Mouse (Mus musculus): ENCODE data around the gene Lrsam1. TPM values are rescaled to one million over a fixed set of nuclear protein-coding genes. Genes with fewer than 3 reads are reported as not detected.

The Lrsam1 gene
- polyA plus RNA-seq, 1 experiment from 2014 or later, result 24.7 TPM

DNA sequence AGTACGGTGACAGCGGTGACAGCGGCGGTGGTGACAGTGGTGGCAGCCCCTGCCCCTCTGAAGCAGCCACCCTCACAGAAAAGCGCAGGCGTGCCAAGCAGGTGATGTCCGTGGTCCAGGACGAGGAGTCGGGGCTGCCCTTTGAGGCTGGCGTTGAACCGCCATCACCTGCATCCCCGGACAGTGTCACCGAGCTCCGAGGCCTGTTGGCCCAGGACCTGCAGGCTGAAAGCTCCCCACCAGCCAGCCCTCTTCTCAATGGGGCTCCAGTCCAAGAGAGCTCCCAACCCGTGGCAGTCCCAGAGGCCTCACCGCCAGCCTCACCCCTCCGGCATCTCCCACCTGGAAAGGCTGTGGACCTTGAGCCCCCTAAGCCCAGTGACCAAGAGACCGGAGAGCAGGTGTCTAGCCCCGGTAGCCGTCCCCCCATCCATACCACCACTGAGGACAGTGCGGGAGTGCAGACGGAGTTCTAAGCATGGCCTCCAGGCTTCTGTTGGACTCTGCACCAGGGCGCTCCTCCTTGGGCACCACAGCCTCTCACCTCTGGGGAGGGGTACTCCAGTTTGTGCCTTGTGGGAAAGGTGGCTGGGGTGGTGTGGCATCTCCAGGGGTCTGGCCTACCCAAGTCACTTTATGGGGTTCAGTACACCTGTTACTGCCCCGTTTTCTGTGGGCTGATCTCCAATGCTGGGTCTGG, 37.7 kb downstream of the Lrsam1 start:
- H3K27me3 ChIP-seq (ENCODE audit: control insufficient read depth, insufficient read depth, low read depth, low read length), result no peaks in the 10 kb centered on the region
- no peaks in the 10 kb centered on the region for H3K9me3 ChIP-seq (replicated peaks; ENCODE audit: control insufficient read depth, low read length, poor library complexity, severe bottlenecking)
- no peak overlapping the region for H3K9ac ChIP-seq (ENCODE audit: low read depth, low read length)
- no peaks in the 10 kb centered on the region for H3K4me1 ChIP-seq (ENCODE audit: control insufficient read depth, insufficient read depth, low read length)
- H3K27ac ChIP-seq (ENCODE audit: low read length), result no peak overlapping the region
- H3K4me3 ChIP-seq (ENCODE audit: low read depth, low read length), result no peak overlapping the region
- no peak for ATAC-seq
- 93% methylated on average over 23 of the region's 24 CpGs for WGBS
- H3K4me2 ChIP-seq (ENCODE audit: low read length), result no peak overlapping the region
- peaks cover 37% of the 10 kb centered on the region for H3K36me3 ChIP-seq (ENCODE audit: control insufficient read depth, insufficient read depth, low read length)

DNA sequence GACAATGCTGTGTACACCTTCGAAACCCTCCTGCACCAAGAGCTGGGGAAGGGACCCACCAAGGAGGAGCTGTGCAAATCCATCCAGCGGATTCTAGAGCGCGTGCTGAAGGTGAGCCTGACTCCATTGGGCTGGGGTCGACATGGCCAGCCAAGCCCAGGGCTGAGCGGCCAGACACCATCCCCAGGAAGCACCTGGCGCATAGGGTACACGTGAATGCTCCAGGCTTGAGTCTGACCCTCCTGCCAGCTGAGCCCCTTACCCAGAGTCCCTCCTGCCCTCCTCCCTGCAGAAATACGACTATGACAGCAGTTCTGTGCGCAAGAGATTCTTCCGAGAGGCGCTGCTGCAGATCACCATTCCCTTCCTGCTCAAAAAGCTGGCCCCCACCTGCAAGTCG, 38.9 kb downstream of the Lrsam1 start:
- Histone ChIP-seq H3K4me3 (ENCODE audit: low read depth, low read length) (no peak overlapping the region), H3K9ac (ENCODE audit: low read depth, low read length) (no peak overlapping the region), H3K27me3 (ENCODE audit: control insufficient read depth, insufficient read depth, low read depth, low read length) (no peaks in the 10 kb centered on the region), H3K4me2 (ENCODE audit: low read length) (no peak overlapping the region), H3K9me3 (replicated peaks; ENCODE audit: control insufficient read depth, low read length, poor library complexity, severe bottlenecking) (no peaks in the 10 kb centered on the region), H3K27ac (ENCODE audit: low read length) (no peak overlapping the region), H3K36me3 (ENCODE audit: control insufficient read depth, insufficient read depth, low read length) (peaks cover 41% of the 10 kb centered on the region), H3K4me1 (ENCODE audit: control insufficient read depth, insufficient read depth, low read length) (no peaks in the 10 kb centered on the region)
- ATAC-seq, result no peak
- WGBS, result 90% methylated on average over 13 of the region's 13 CpGs

DNA sequence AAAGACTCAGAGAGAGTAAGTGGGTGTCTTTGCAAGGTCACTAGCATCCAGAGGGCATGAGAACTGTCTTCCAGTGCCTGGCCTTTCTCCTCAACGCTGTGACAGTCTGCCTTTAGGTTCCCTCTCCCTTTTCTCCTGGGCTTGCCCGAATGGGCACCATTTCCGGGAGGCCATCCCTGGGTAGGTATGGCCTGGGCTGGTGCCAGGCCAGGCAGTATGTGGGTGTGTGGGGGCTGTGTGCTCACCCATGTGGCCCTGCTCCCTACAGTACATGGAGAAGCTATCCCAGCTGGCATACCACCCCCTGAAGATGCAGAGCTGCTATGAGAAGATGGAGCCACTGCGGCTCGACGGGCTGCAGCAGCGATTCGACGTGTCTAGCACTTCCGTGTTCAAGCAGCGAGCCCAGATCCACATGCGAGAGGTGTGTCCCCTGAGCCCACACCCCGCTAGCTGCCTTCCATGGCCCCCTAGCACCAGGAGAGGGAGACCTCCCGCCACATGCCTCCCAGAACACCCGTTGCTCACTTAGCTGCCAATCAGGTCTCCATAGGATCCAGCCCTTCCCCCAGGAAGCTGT, 39.5 kb downstream of the Lrsam1 start:
- no peak for ATAC-seq
- Histone ChIP-seq H3K4me2 (ENCODE audit: low read length) (no peak overlapping the region), H3K27ac (ENCODE audit: low read length) (no peak overlapping the region), H3K36me3 (ENCODE audit: control insufficient read depth, insufficient read depth, low read length) (peaks cover 43% of the 10 kb centered on the region), H3K9ac (ENCODE audit: low read depth, low read length) (no peak overlapping the region), H3K4me3 (ENCODE audit: low read depth, low read length) (no peak overlapping the region), H3K9me3 (replicated peaks; ENCODE audit: control insufficient read depth, low read length, poor library complexity, severe bottlenecking) (no peaks in the 10 kb centered on the region), H3K27me3 (ENCODE audit: control insufficient read depth, insufficient read depth, low read depth, low read length) (no peaks in the 10 kb centered on the region), H3K4me1 (ENCODE audit: control insufficient read depth, insufficient read depth, low read length) (no peaks in the 10 kb centered on the region)
- 90% methylated on average over 15 of the region's 15 CpGs for WGBS

DNA sequence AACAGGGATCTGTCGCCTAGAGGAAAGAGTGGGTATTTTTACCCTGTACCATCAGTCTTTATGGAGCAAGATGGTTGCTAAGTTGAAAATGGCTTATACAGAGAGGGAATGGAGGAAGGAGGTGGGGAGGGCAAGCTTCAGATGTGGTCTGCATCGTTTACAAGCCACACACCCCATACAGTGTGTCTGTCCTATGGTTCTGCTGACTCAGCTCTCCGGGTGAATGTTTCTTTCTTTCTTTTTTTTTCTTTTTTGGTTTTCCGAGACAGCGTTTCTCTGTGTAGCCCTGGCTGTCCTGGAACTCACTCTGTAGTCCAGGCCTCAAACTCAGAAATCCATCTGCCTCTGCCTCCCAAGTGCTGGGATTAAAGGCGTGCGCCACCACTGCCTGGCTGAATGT, 40.2 kb downstream of the Lrsam1 start:
- Histone ChIP-seq H3K4me2 (ENCODE audit: low read length) (no peak overlapping the region), H3K27ac (ENCODE audit: low read length) (no peak overlapping the region), H3K36me3 (ENCODE audit: control insufficient read depth, insufficient read depth, low read length) (peaks cover 44% of the 10 kb centered on the region), H3K9ac (ENCODE audit: low read depth, low read length) (no peak overlapping the region), H3K27me3 (ENCODE audit: control insufficient read depth, insufficient read depth, low read depth, low read length) (no peaks in the 10 kb centered on the region), H3K9me3 (replicated peaks; ENCODE audit: control insufficient read depth, low read length, poor library complexity, severe bottlenecking) (no peaks in the 10 kb centered on the region), H3K4me3 (ENCODE audit: low read depth, low read length) (no peak overlapping the region), H3K4me1 (ENCODE audit: control insufficient read depth, insufficient read depth, low read length) (no peaks in the 10 kb centered on the region)
- 72% methylated on average over 7 of the region's 7 CpGs for WGBS
- no peak for ATAC-seq

DNA sequence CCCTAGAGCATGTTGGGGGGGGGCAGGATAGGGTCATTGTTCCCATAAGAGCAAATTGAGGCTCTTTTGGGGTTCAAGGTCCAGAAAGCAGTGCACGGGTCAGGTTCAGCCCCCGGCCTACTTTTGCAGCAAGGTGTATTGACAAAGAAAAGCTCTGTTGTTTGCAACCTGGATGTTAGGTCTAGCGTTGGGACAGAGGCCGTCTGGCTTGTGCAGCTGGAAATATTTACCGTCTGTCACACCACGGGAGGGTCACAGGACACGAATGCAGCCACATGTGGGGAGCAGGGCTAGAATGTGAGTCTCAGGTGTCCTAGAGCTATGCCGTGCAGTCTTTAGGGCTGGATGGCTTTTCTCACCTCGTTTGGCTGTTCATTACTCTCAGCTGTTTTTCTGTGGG, 43.0 kb downstream of the Lrsam1 start:
- H3K27ac ChIP-seq (ENCODE audit: low read length), result no peak overlapping the region
- H3K9ac ChIP-seq (ENCODE audit: low read depth, low read length), result no peak overlapping the region
- H3K27me3 ChIP-seq (ENCODE audit: control insufficient read depth, insufficient read depth, low read depth, low read length), result no peaks in the 10 kb centered on the region
- no peaks in the 10 kb centered on the region for H3K4me1 ChIP-seq (ENCODE audit: control insufficient read depth, insufficient read depth, low read length)
- H3K4me2 ChIP-seq (ENCODE audit: low read length), result no peak overlapping the region
- peaks cover 42% of the 10 kb centered on the region for H3K36me3 ChIP-seq (ENCODE audit: control insufficient read depth, insufficient read depth, low read length)
- ATAC-seq, result no peak
- H3K4me3 ChIP-seq (ENCODE audit: low read depth, low read length), result no peak overlapping the region
- H3K9me3 ChIP-seq (replicated peaks; ENCODE audit: control insufficient read depth, low read length, poor library complexity, severe bottlenecking), result no peaks in the 10 kb centered on the region
- 84% methylated on average over 9 of the region's 9 CpGs for WGBS

DNA sequence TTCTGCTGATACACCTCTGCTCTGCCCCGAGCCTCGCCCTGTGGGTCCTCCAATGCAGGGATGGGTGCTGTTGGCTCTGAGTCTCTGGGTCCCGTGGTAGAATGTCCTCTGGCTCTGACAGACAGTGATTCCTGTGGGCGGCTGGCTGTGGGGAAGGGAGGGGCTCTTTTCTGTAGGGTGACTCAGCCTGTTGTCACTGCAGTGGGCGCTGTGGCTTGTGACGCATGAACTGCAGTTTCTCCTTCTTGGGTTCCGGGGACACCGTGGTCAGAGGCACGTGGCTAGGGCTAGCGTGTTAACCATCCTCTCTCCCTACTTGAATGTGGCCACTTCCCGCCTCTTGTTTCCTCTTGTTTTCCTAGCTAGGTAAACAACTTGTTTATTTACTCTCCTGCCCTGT, 43.9 kb downstream of the Lrsam1 start:
- no peaks in the 10 kb centered on the region for H3K27me3 ChIP-seq (ENCODE audit: control insufficient read depth, insufficient read depth, low read depth, low read length)
- no peak overlapping the region for H3K27ac ChIP-seq (ENCODE audit: low read length)
- no peaks in the 10 kb centered on the region for H3K4me1 ChIP-seq (ENCODE audit: control insufficient read depth, insufficient read depth, low read length)
- 85% methylated on average over 11 of the region's 11 CpGs for WGBS
- no peak overlapping the region for H3K9ac ChIP-seq (ENCODE audit: low read depth, low read length)
- H3K9me3 ChIP-seq (replicated peaks; ENCODE audit: control insufficient read depth, low read length, poor library complexity, severe bottlenecking), result no peaks in the 10 kb centered on the region
- H3K36me3 ChIP-seq (ENCODE audit: control insufficient read depth, insufficient read depth, low read length), result peaks cover 35% of the 10 kb centered on the region
- no peak overlapping the region for H3K4me2 ChIP-seq (ENCODE audit: low read length)
- H3K4me3 ChIP-seq (ENCODE audit: low read depth, low read length), result no peak overlapping the region
- ATAC-seq, result no peak

DNA sequence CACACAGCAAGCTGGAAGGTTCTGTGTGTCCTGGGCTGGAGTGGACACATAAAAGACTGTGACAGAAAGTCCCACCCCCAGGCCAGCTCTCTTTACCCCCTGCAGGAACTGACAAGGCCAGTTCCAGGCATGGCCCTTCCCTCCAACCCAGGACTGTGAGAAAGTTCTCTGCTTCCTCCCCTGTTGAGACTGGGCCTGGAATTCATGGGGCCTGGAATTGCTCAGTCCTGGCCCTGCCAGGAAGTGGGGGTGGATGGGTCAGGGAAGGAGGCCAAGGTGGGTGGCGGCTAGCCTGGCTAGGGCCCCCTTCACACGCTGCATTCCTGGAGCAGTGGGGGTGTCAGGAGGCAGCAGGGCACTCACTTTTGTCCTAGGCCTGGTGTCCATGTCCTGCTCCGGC, 46.5 kb downstream of the Lrsam1 start:
- no peak overlapping the region for H3K27ac ChIP-seq (ENCODE audit: low read length)
- peak; percentile 33; the same call in 1 of the 2 replicates for ATAC-seq
- no peaks in the 10 kb centered on the region for H3K27me3 ChIP-seq (ENCODE audit: control insufficient read depth, insufficient read depth, low read depth, low read length)
- H3K4me3 ChIP-seq (ENCODE audit: low read depth, low read length), result no peak overlapping the region
- peaks cover 31% of the 10 kb centered on the region for H3K36me3 ChIP-seq (ENCODE audit: control insufficient read depth, insufficient read depth, low read length)
- 48% methylated on average over 3 of the region's 3 CpGs for WGBS
- no peak overlapping the region for H3K9ac ChIP-seq (ENCODE audit: low read depth, low read length)
- H3K4me2 ChIP-seq (ENCODE audit: low read length), result no peak overlapping the region
- H3K9me3 ChIP-seq (replicated peaks; ENCODE audit: control insufficient read depth, low read length, poor library complexity, severe bottlenecking), result no peaks in the 10 kb centered on the region
- H3K4me1 ChIP-seq (ENCODE audit: control insufficient read depth, insufficient read depth, low read length), result no peaks in the 10 kb centered on the region

DNA sequence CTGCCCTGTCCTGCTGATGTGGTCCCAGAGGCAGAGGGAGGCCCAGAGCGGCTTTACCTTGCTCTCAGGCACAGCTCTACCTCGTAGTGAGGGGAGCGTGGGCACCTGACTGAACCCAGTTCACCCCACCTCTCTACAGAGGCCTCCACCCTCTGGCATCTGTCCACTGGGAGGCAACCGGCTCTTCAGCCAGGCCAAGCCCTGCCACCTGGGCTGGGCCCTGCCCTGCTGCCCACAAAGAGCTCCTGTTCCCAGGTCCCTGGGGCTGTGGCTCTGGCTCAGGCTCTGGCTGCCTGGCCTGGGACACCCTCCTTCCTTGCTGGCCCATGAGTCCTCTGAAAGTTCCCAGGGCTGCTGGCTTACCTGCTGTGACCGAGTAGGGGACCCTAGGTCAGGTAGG, 47.1 kb downstream of the Lrsam1 start:
- Histone ChIP-seq H3K9ac (ENCODE audit: low read depth, low read length) (no peak overlapping the region), H3K4me1 (ENCODE audit: control insufficient read depth, insufficient read depth, low read length) (no peaks in the 10 kb centered on the region), H3K9me3 (replicated peaks; ENCODE audit: control insufficient read depth, low read length, poor library complexity, severe bottlenecking) (no peaks in the 10 kb centered on the region), H3K4me2 (ENCODE audit: low read length) (no peak overlapping the region), H3K4me3 (ENCODE audit: low read depth, low read length) (no peak overlapping the region), H3K36me3 (ENCODE audit: control insufficient read depth, insufficient read depth, low read length) (peaks cover 26% of the 10 kb centered on the region), H3K27ac (ENCODE audit: low read length) (0 out of 2 replicates have a peak overlapping the region, but pooled peaks have one; percentile 36), H3K27me3 (ENCODE audit: control insufficient read depth, insufficient read depth, low read depth, low read length) (no peaks in the 10 kb centered on the region)
- 0 out of 2 replicates have a peak, but pooled peaks have one; percentile 4 for ATAC-seq
- 83% methylated on average over 5 of the region's 5 CpGs for WGBS

DNA sequence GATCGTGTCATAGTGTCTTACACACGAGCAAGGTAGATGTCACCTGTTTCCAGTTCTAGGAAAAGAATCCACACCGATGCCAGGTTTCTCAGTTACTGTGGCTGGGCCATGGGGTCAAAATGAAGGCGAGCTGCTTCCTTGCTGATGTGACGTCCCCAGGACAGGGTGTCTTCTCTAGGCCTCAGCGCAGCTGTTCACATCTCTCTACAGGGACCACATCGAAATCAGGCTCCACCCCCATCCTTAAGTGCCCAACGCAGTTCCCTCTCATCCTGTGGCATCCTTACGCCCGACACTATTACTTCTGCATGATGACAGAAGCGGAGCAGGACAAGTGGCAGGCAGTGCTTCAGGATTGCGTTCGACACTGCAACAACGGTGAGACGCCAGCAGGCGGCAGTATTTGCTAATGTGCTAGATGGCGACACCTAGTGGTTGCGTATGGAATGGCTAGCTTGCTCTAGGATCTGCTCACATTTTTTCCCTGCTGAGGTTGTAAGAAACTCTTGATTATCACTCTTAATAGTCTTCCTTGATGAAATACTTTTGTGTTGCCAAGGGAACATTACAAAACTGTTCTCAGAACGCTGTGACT, 49.1 kb downstream of the Lrsam1 start:
- ATAC-seq, result peak; percentile 26; the same call in 1 of the 2 replicates
- H3K4me2 ChIP-seq (ENCODE audit: low read length), result no peak overlapping the region
- 31% methylated on average over 19 of the region's 19 CpGs for WGBS
- H3K27ac ChIP-seq (ENCODE audit: low read length), result no peak overlapping the region
- peaks cover 15% of the 10 kb centered on the region for H3K4me1 ChIP-seq (ENCODE audit: control insufficient read depth, insufficient read depth, low read length)
- H3K9me3 ChIP-seq (replicated peaks; ENCODE audit: control insufficient read depth, low read length, poor library complexity, severe bottlenecking), result no peaks in the 10 kb centered on the region
- H3K4me3 ChIP-seq (ENCODE audit: low read depth, low read length), result no peak overlapping the region
- no peaks in the 10 kb centered on the region for H3K27me3 ChIP-seq (ENCODE audit: control insufficient read depth, insufficient read depth, low read depth, low read length)
- H3K36me3 ChIP-seq (ENCODE audit: control insufficient read depth, insufficient read depth, low read length), result peaks cover 14% of the 10 kb centered on the region
- no peak overlapping the region for H3K9ac ChIP-seq (ENCODE audit: low read depth, low read length)
